Comparison of ENCODE assay signal across 13 mouse cellular contexts in the genomic region with DNA sequence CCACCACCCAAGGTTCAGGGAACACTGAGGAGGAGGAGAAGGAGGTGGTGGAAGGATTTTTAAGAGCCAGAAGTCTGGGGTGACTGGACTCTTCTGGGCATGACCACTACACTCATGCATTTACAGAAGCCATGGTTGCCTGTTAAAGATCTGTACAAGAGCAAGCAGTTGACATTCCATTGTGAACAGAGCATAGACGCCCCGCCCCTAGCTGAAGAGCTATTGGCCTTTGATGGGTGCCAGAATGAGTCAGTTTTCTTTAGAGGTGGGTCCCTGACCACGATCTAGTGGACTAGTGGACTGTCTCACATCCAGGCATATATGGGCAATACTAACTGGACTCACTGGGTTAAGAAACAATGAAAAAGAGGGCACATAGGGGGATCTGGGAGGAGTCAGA. TPM values are rescaled to one million over a fixed set of nuclear protein-coding genes. Genes with fewer than 3 reads are reported as not detected.
DNase-seq lines count a peak whose midpoint lies in the region; ATAC-seq and TF ChIP-seq lines count a peak whose summit lies in the region.
"Had no signal": no experiment of that assay in that cellular context is flagged by ENCODE, and none has a peak within 500 bp of the region (broad histone marks: within the 10 kb centered on the region; RNA-seq: fewer than 3 reads in every experiment).

No protein-coding gene starts in this region.

- H3K9ac ChIP-seq in lung, postnatal 0 days (replicated peaks; ENCODE audit: low read depth): no peak overlapping the region
- no peak overlapping the region for H3K9ac ChIP-seq in hindbrain, embryonic 13.5 days
- H3K9ac ChIP-seq: midbrain, embryonic 15.5 days had no signal

- no peaks in the 10 kb centered on the region for H3K36me3 ChIP-seq in megakaryocyte, embryonic 14.5 days (replicated peaks; ENCODE audit: low read length)
- no peaks in the 10 kb centered on the region for H3K36me3 ChIP-seq in lung, postnatal 0 days (ENCODE audit: insufficient read depth, low read length)
- H3K36me3 ChIP-seq in hindbrain, embryonic 13.5 days: no peaks in the 10 kb centered on the region
- H3K36me3 ChIP-seq: liver, embryonic 12.5 days; midbrain, embryonic 15.5 days had no signal

- peaks cover 71% of the 10 kb centered on the region for H3K4me1 ChIP-seq in megakaryocyte, embryonic 14.5 days
- H3K4me1 ChIP-seq in lung, postnatal 0 days (ENCODE audit: insufficient read depth, low read depth, low read length): peaks cover 13% of the 10 kb centered on the region; the same call in 1 of the 2 replicates
- peaks cover 22% of the 10 kb centered on the region for H3K4me1 ChIP-seq in hindbrain, embryonic 13.5 days (replicated peaks)

- H3K27me3 ChIP-seq in megakaryocyte, embryonic 14.5 days (replicated peaks): no peaks in the 10 kb centered on the region
- no peaks in the 10 kb centered on the region for H3K27me3 ChIP-seq in lung, postnatal 0 days (replicated peaks; ENCODE audit: insufficient read depth, low read length)
- no peaks in the 10 kb centered on the region for H3K27me3 ChIP-seq in hindbrain, embryonic 13.5 days
- H3K27me3 ChIP-seq: liver, embryonic 12.5 days; midbrain, embryonic 15.5 days had no signal

- peak; percentile 32 to 63 for DNase-seq in adrenal gland, adult (ENCODE audit: inconsistent age in 2 of 2, low spot score in 1 of 2)
- DNase-seq in adrenal gland, adult 8-10 months: no peak
- DNase-seq in lung, postnatal 0 days (ENCODE audit: low spot score): peak; percentile 86
- no peak for DNase-seq in kidney, adult 8-10 months
- DNase-seq: cerebellum, adult 18-20 months; kidney, adult 18-20 months; kidney, postnatal 25 days had no signal

- no peak; the same call in 1 of the 2 replicates for TF ChIP-seq EP300 in lung, postnatal 0 days (IDR thresholded peaks at IDR 0.05)

- 50% methylated on average over 3 of the region's 3 CpGs for WGBS in lung, postnatal 0 days
- 91% methylated on average over 3 of the region's 3 CpGs for WGBS in hindbrain, embryonic 13.5 days

- no peak for ATAC-seq in megakaryocyte, adult 5-6 weeks (ENCODE audit: poor library complexity, severe bottlenecking)
- peak; percentile 18 for ATAC-seq in lung, postnatal 0 days
- ATAC-seq in frontal cortex, adult (ENCODE audit: low TSS enrichment): no peak
- ATAC-seq in hindbrain, embryonic 13.5 days (ENCODE audit: low FRiP score): no peak
- ATAC-seq: liver, embryonic 12.5 days; midbrain, embryonic 15.5 days had no signal

- H3K4me3 ChIP-seq in megakaryocyte, embryonic 14.5 days (replicated peaks): peak overlapping the region; percentile 15
- H3K4me3 ChIP-seq in lung, postnatal 0 days (ENCODE audit: low read depth, low read length): no peak overlapping the region
- no peak overlapping the region for H3K4me3 ChIP-seq in hindbrain, embryonic 13.5 days

- H3K27ac ChIP-seq in lung, postnatal 0 days (ENCODE audit: low read length): peak overlapping the region; percentile 100
- H3K27ac ChIP-seq in hindbrain, embryonic 13.5 days: no peak overlapping the region

- no peaks in the 10 kb centered on the region for H3K9me3 ChIP-seq in megakaryocyte, embryonic 14.5 days
- no peaks in the 10 kb centered on the region for H3K9me3 ChIP-seq in lung, postnatal 0 days (ENCODE audit: low read length)
- no peaks in the 10 kb centered on the region for H3K9me3 ChIP-seq in hindbrain, embryonic 13.5 days
- H3K9me3 ChIP-seq: liver, embryonic 12.5 days; midbrain, embryonic 15.5 days had no signal

- H3K4me2 ChIP-seq in lung, postnatal 0 days (replicated peaks; ENCODE audit: low read depth, low read length): no peak overlapping the region
- H3K4me2 ChIP-seq in hindbrain, embryonic 13.5 days: no peak overlapping the region

- no peak for TF ChIP-seq CTCF in lung, postnatal 0 days (IDR thresholded peaks at IDR 0.05)

RNA-seq across cellular contexts. Expression of gene Elk4, which starts 1.4 kb away (rescaled TPM):
- total RNA-seq in adrenal gland, adult 8-10 months (2022): 100 to 1,000 TPM in 3 of 4 experiments, 10 to 100 TPM in 1; 91.7 to 118 (median 106) TPM
- 1.6 and 2.2 TPM in 2 replicates for polyA plus RNA-seq in megakaryocyte, embryonic 14.5 days (2012; ENCODE audit: insufficient read depth, low replicate concordance)
- 90.6 and 94.3 TPM in 2 replicates for total RNA-seq in megakaryocyte, adult 5-6 weeks (2015)
- 53.1 and 63.6 TPM in 2 replicates for total RNA-seq in megakaryocyte, adult 5-6 weeks (2017)
- polyA plus RNA-seq in lung, postnatal 0 days (2015; fragmentation: Nextera tagmentation; extraction: Ambion mirVana): 26.3 and 28.0 TPM in 2 replicates
- polyA plus RNA-seq in hindbrain, embryonic 13.5 days (2015; fragmentation: Nextera tagmentation; extraction: Ambion mirVana): 10.6 and 11.0 TPM in 2 replicates

RNA-seq across cellular contexts. Expression of gene Slc45a3, which starts 43.3 kb away (rescaled TPM):
- 10 to 100 TPM; 18.4 to 53.4 (median 36.3) TPM for total RNA-seq in adrenal gland, adult 8-10 months (2022)
- 1.1 TPM in 1 of 2 replicates, not detected in the other for polyA plus RNA-seq in megakaryocyte, embryonic 14.5 days (2012; ENCODE audit: insufficient read depth, low replicate concordance)
- total RNA-seq in megakaryocyte, adult 5-6 weeks (2015): 0.16 and 0.46 TPM in 2 replicates
- 0.33 TPM in 1 of 2 replicates, not detected in the other for total RNA-seq in megakaryocyte, adult 5-6 weeks (2017)
- polyA plus RNA-seq in lung, postnatal 0 days (2015; fragmentation: Nextera tagmentation; extraction: Ambion mirVana): 5.7 and 6.9 TPM in 2 replicates
- polyA plus RNA-seq in hindbrain, embryonic 13.5 days (2015; fragmentation: Nextera tagmentation; extraction: Ambion mirVana): 1.8 and 4.3 TPM in 2 replicates

Comparison
In these comparisons a context has a peak if more than half of its experiments do, and no peak if none do; other contexts are left out.
1. DNase-seq: peak in adrenal gland, adult (2 of 2) and lung, postnatal 0 days (single experiment); none in adrenal gland, adult 8-10 months (single experiment) and kidney, adult 8-10 months (0 of 2).